Mouse (Mus musculus) brain, adult 2 months (tissue): ENCODE results near the gene Micall2.

Source experiments
- DNase-seq: peaks from one replicate; pipeline ENCODE4 v3.0.0; 2011; ENCODE audit warnings: low read depth, low spot score

The Micall2 gene

DNA sequence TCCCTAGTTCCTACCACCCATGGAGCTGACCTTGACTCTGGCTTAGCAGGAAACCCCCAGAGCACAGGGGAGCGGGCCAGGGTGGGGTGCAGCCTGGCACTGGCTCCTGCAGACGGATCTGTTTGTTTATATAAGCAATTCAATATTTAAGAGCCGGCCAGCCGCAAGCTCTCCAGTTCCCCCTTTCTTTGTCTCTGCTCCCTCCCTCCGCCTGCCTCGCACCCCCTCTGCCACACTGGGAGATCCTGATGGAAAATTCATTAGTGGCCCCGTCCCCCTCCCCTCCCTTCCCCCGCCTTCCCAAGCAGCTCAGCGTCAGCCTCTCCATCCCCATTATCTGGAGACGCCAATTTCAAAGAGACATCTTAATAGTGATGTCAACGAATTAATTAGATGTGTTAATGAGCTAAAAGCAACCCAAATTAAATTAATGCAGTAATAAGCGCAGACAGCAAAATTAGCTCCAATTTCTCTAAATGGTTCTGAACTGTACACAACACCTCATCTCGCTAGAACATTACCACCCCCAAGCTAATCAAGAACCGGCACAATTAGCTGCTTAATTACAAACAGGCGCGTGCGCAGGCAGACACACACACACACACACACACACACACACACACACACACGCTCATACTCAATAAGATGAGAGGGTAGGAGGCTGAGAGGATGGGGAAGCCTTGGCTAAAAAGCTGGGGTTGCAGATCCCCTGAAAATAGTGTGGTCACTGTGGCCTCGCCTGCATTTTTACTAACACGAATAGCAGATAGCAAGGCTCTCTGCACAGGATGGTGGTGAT is 54.1 kb downstream of the Micall2 start:
- peak; percentile 39 for DNase-seq

DNA sequence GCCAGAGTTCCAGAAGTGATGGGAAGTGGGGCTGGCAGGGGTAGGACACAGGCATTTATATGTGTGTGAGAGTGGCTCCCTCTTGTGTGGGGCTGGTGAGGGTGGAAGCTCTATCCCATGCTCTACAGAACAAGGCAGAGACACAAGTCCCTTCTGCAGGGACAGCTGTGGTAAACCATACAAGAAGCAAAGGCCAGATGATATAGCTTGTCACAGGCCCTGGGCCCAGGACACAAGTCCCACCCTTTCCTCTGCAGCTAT is 60.5 kb downstream of the Micall2 start:
- DNase-seq: no peak

DNA sequence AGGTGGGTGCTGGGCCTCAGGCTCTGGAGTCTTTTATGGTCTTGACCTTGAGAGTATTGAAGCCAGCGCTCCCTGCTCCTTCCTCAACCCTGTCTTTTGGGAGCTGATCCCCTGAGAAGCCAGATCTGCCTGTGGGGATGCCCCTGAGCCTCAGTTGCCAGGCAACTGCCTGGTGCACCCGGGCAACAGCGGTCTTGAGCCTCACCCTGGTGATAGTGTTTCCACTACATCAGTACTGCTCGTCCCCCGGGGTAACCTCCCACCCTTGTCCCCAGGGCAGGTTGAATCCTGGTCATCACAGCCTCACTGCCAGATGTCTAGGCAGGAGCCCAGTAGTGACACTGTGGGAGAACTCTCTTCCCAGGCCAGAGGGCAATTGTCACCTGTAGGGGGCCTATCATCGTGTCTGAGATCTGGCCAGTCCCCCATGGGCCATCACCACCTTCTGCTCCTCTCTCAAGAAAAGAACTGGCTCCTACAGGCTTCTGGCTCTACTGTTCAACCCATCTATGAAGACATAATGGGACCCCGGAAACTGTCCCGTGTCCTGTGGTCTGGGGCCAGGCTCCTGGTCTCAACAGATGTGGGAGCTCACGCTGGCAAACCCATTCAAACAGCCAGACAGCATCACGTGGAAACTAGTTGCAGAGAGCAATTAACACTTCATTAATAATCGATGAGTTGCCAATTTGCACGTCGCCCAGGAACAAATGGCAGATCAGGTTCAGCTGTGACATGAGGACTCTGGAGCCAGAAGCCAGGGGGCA is 61.0 kb downstream of the Micall2 start:
- DNase-seq: no peak

DNA sequence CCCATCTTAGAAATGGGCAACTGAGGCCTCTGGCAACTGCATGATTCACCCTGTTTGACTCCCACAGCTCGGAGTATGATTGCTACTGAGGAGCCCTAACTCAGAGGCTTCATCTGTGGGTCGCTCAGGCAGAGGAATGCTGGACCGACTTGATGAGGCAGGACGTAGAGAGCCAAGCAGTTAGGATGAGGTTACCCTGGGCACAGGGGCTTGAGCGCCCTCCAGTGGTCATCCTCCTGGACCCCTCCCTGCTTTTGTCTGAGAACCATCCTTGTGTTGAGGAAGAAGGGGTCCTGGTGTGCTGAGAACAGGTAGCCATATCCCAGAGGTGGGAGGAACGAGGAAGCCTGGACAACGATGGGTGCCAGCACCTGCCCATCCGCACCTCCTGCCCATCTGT is 66.8 kb downstream of the Micall2 start:
- DNase-seq: peak; percentile 87

DNA sequence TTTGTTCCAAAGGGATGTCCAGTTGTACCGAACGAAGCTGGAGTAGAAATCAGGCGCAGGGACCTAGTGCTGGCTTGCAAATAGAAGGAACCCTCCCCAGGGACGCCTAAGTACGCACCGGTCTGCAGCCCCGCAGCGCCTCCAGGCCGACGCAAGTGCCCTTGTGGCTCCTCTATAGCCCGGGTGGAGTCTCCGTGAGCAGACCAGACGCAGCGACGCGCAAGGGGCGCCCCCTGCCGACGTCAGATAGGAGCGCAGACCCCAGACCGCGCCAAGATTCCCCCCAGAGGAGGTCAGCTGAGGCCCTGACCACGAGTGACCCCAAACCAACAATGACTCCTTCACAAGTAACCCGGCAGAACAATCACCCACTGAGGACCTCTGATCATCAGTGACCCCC is 67.6 kb downstream of the Micall2 start:
- DNase-seq: peak; percentile 88

DNA sequence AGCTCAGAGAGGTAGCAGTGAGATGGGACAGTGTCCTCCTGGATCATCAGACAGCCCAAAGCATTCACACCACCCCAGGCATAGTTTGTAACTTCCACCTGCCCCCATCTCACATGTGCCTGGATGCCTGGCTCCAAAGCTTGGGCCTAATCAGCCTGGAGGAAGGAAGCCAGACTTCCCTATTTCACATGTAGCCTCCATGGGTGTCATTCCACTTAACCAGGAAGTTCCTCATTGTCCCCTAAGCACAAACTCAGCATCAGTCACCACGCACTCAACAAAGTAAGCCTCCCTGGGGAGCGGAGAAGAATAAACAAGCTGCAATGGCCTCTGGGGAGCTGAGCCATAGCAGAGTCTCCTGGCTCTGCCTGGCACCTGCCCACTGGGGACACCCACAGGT is 69.6 kb downstream of the Micall2 start:
- DNase-seq: no peak

DNA sequence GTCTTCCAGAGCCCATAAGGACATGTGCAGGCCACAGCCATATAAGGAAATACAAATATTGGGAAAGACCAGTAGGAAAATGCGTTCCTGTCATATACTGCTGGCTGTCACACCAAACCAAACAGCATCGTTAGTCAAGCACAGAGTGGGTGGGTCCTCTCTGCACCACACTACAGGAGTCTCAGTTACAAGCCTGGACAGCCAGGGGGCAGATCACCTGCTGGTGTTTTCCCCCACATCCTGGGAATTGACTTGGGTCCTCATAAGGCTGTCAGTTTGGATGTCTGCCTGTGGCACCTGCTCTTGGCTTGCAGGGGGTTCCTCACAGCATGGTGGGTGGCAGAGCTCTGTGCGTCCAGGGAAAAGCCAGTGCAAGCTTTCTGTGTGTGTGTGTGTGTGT is 70.8 kb downstream of the Micall2 start:
- no peak for DNase-seq

DNA sequence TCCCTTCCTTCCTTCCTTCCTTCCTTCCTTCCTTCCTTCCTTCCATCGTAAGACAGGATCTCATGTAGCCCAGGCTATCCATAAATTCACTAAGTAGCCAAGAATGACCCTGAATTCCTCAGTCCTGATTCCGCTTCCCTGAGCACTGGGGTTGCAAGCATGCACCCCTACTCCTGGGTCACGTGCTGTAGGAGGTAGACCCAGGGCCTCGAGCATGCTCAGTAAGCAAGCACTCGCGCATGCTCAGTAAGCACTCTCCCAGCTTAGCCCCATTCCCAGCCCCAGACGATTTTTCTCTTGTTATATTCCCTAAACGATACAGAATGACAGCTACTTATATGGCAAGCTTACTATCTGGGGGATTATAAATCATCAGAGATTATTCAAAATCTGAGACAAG is 74.4 kb downstream of the Micall2 start:
- no peak for DNase-seq

DNA sequence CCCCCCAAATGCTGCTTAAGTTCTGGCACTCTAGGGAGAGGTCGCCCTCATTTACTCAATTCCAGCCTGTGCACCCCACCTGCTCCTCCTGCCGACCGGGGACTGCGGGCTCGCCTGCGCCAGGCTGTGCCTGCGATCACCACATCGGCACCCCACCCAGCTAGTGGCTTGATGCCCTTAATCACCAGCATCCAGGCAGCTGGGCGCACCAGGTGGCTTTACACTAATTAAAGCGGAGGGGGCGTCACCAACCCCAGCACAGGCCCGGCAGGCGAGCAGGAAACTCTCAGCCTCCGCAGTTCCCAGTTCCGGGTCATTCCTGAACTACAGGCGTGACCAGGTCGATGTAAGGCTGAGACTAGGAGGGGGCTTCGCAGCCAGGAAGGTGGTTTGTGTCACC is 76.8 kb downstream of the Micall2 start:
- peak; percentile 14 for DNase-seq

DNA sequence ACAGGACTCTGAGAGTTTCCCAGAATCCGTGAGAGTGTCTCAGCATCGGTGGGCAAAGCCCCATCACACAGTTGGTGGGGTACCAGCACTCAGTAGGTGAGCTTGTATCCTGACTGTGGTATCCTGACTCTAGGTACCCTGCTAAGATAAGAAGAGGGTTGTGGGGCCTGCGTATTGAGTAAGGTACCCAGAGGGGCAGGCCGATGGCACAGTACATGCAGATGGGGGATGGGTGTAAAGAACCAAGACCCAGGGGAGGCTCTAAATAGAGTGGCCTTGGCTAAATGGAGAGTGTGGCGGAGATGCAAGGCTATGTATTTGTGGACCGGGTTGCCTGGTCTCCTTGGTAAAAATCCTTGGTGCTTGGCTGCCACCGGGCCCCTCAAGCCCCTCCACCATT is 77.3 kb downstream of the Micall2 start:
- no peak for DNase-seq

DNA sequence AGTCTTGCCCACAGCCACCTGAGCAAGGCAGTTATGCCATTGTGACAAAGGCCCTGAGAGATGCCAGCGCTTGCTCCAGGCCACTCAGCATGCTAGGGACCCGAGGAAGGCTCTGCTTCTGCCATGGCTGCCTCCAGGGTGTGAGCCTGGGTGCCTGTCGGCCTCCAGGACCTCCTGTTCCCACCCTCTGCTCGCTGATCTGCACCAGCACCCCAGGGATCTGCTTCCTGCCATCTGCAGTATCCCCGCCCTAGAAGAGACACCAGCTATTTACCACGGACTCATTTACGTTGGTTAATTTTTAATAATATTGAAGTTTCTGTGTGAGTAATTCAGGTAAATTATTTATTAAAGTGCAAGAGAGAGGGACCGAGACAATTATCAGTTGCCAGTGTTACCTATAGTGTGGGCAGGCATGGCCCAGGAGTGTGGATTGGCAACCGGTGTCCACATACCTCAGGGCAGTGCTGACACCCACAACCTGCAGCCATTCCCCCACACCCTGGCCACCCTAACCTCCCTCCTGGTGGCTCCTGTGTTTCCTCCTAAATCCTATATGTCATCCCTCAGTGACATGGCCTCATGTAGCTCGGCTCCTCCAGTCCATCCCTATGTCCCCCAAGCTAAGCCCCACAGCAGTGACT is 78.1 kb downstream of the Micall2 start:
- no peak for DNase-seq
